Mouse (Mus musculus) hindbrain, embryonic 13.5 days (tissue): ENCODE data around the gene Col6a4. TPM values are rescaled to one million over a fixed set of nuclear protein-coding genes. Genes with fewer than 3 reads are reported as not detected.

Source experiments
- ATAC-seq: fragments of 200-750 bp; cut with Nextera tagmentation; 2 replicates; pipeline ENCODE4 v1.8.0; 2017; ENCODE audit warnings: moderate TSS enrichment; ENCODE audit not compliant: low FRiP score
- H3K27ac ChIP-seq: fragments of 300-500 bp; sonication (generic); 2 replicates; pipeline ENCODE4 v1.5.1; 2015; ENCODE audit warnings: inconsistent platforms, mild to moderate bottlenecking, moderate library complexity
- H3K27me3 ChIP-seq: fragments of 300-500 bp; sonication (generic); 2 replicates; pipeline ENCODE4 v1.6.1; 2015; ENCODE audit warnings: mild to moderate bottlenecking, inconsistent platforms
- H3K36me3 ChIP-seq: fragments of 300-500 bp; sonication (generic); 2 replicates; pipeline ENCODE4 v1.6.1; 2015; ENCODE audit warnings: mild to moderate bottlenecking, inconsistent platforms
- H3K4me1 ChIP-seq: fragments of 300-500 bp; sonication (generic); replicated peaks from 2 replicates; pipeline ENCODE4 v1.6.1; 2015; ENCODE audit warnings: inconsistent platforms
- H3K4me2 ChIP-seq: fragments of 300-500 bp; sonication (generic); 2 replicates; pipeline ENCODE4 v1.6.1; 2015; ENCODE audit warnings: inconsistent platforms, mild to moderate bottlenecking, moderate library complexity
- H3K4me3 ChIP-seq: fragments of 300-500 bp; sonication (generic); 2 replicates; pipeline ENCODE4 v1.5.1; 2015; ENCODE audit warnings: mild to moderate bottlenecking, inconsistent platforms
- H3K9ac ChIP-seq: fragments of 300-500 bp; sonication (generic); 2 replicates; pipeline ENCODE4 v1.6.1; 2015; ENCODE audit warnings: mild to moderate bottlenecking, inconsistent platforms
- H3K9me3 ChIP-seq: fragments of 300-500 bp; sonication (generic); 2 replicates; pipeline ENCODE4 v1.6.1; 2016; ENCODE audit warnings: inconsistent platforms
- WGBS: fragments of 180-500 bp; shearing (Covaris S2); methylation state at CpG from one replicate; pipeline ENCODE4 v1.1.7; 2015; 5-methylcytosine and 5-hydroxymethylcytosine counted together
- polyA plus RNA-seq: library from polyadenylated mRNA; unstranded; fragments of >200 nt; fragmentation: Nextera tagmentation; extraction: Ambion mirVana; gene quantifications from 2 replicates; pipeline ENCODE4 v1.2.1, GENCODE M21; 2015

Gene Col6a4
- polyA plus RNA-seq, 1 experiment from 2014 or later, result 1.1 TPM

GRCm38 (mm10) chr9:106112770-106113423 is 16.3 kb upstream of the Col6a4 start:
- Histone ChIP-seq H3K4me3 (no peak overlapping the region), H3K4me1 (peaks cover 9% of the 10 kb centered on the region), H3K27ac (no peak overlapping the region), H3K4me2 (no peak overlapping the region), H3K9me3 (0 out of 2 replicates have a peak, but pooled peaks cover 6% of the 10 kb centered on the region), H3K27me3 (0 out of 2 replicates have a peak, but pooled peaks cover 3% of the 10 kb centered on the region), H3K36me3 (no peaks in the 10 kb centered on the region), H3K9ac (no peak overlapping the region)
- ATAC-seq, result no peak
- 28% methylated on average over 10 of the region's 10 CpGs for WGBS

GRCm38 (mm10) chr9:106106241-106106640 is 9.7 kb upstream of the Col6a4 start:
- WGBS, result 87% methylated on average over 9 of the region's 9 CpGs
- no peak overlapping the region for H3K27ac ChIP-seq
- no peak for ATAC-seq
- H3K9me3 ChIP-seq, result 0 out of 2 replicates have a peak, but pooled peaks cover 6% of the 10 kb centered on the region
- H3K4me1 ChIP-seq, result no peaks in the 10 kb centered on the region
- no peak overlapping the region for H3K9ac ChIP-seq
- no peak overlapping the region for H3K4me3 ChIP-seq
- no peaks in the 10 kb centered on the region for H3K36me3 ChIP-seq
- H3K27me3 ChIP-seq, result no peaks in the 10 kb centered on the region
- H3K4me2 ChIP-seq, result no peak overlapping the region

- Histone ChIP-seq H3K9me3 (no peaks in the 10 kb centered on the region), H3K4me1 (no peaks in the 10 kb centered on the region), H3K27me3 (no peaks in the 10 kb centered on the region), H3K9ac (no peak overlapping the region), H3K36me3 (no peaks in the 10 kb centered on the region), H3K27ac (no peak overlapping the region), H3K4me3 (no peak overlapping the region), H3K4me2 (no peak overlapping the region)
- 65% methylated on average over 7 of the region's 7 CpGs for WGBS
- ATAC-seq, result no peak
These were observed 7.8 kb upstream of the Col6a4 start for GRCm38 (mm10) chr9:106104401-106104800.

GRCm38 (mm10) chr9:106101166-106101565 is 4.6 kb upstream of the Col6a4 start:
- WGBS, result 70% methylated on average over 5 of the region's 5 CpGs

GRCm38 (mm10) chr9:106100262-106100661 is 3.7 kb upstream of the Col6a4 start:
- H3K4me2 ChIP-seq, result no peak overlapping the region
- ATAC-seq, result no peak
- WGBS, result 71% methylated on average over 9 of the region's 9 CpGs

More at GRCm38 (mm10) chr9:106101166-106101565, 4.6 kb upstream of the Col6a4 start:
- Histone ChIP-seq H3K9me3 (no peaks in the 10 kb centered on the region), H3K27ac (no peak overlapping the region), H3K4me3 (no peak overlapping the region), H3K4me1 (no peaks in the 10 kb centered on the region), H3K9ac (no peak overlapping the region), H3K27me3 (no peaks in the 10 kb centered on the region), H3K36me3 (no peaks in the 10 kb centered on the region), H3K4me2 (no peak overlapping the region)
- no peak for ATAC-seq

GRCm38 (mm10) chr9:106099379-106100021 is 2.9 kb upstream of the Col6a4 start:
- no peak for ATAC-seq

More at GRCm38 (mm10) chr9:106100262-106100661, 3.7 kb upstream of the Col6a4 start:
- no peak overlapping the region for H3K9ac ChIP-seq
- no peaks in the 10 kb centered on the region for H3K36me3 ChIP-seq
- no peaks in the 10 kb centered on the region for H3K27me3 ChIP-seq
- H3K4me1 ChIP-seq, result no peaks in the 10 kb centered on the region
- no peaks in the 10 kb centered on the region for H3K9me3 ChIP-seq
- no peak overlapping the region for H3K27ac ChIP-seq
- H3K4me3 ChIP-seq, result no peak overlapping the region

GRCm38 (mm10) chr9:106081528-106081927 is 15.1 kb downstream of the Col6a4 start:
- Histone ChIP-seq H3K36me3 (no peaks in the 10 kb centered on the region), H3K9me3 (no peaks in the 10 kb centered on the region), H3K4me1 (no peaks in the 10 kb centered on the region), H3K27me3 (no peaks in the 10 kb centered on the region), H3K4me2 (no peak overlapping the region), H3K9ac (no peak overlapping the region), H3K4me3 (no peak overlapping the region), H3K27ac (no peak overlapping the region)
- WGBS, result 95% methylated on average over 5 of the region's 5 CpGs
- no peak for ATAC-seq

More at GRCm38 (mm10) chr9:106099379-106100021, 2.9 kb upstream of the Col6a4 start:
- no peak overlapping the region for H3K9ac ChIP-seq
- no peaks in the 10 kb centered on the region for H3K9me3 ChIP-seq
- H3K27me3 ChIP-seq, result no peaks in the 10 kb centered on the region
- 75% methylated on average over 22 of the region's 22 CpGs for WGBS
- peak overlapping the region; percentile 21 for H3K4me2 ChIP-seq
- no peak overlapping the region for H3K27ac ChIP-seq
- no peaks in the 10 kb centered on the region for H3K36me3 ChIP-seq
- no peaks in the 10 kb centered on the region for H3K4me1 ChIP-seq
- peak overlapping the region; percentile 4; the same call in 1 of the 2 replicates for H3K4me3 ChIP-seq

- Histone ChIP-seq H3K27ac (no peak overlapping the region), H3K9ac (no peak overlapping the region), H3K4me3 (no peak overlapping the region), H3K4me1 (no peaks in the 10 kb centered on the region), H3K27me3 (no peaks in the 10 kb centered on the region), H3K36me3 (no peaks in the 10 kb centered on the region), H3K9me3 (no peaks in the 10 kb centered on the region), H3K4me2 (no peak overlapping the region)
- WGBS, result 58% methylated on average over 12 of the region's 12 CpGs
- ATAC-seq, result no peak
These were observed 16.1 kb downstream of the Col6a4 start for GRCm38 (mm10) chr9:106080261-106081033.

- no peak for ATAC-seq
- Histone ChIP-seq H3K4me3 (no peak overlapping the region), H3K4me1 (no peaks in the 10 kb centered on the region), H3K27ac (no peak overlapping the region), H3K4me2 (no peak overlapping the region), H3K9ac (no peak overlapping the region), H3K9me3 (no peaks in the 10 kb centered on the region), H3K36me3 (no peaks in the 10 kb centered on the region), H3K27me3 (no peaks in the 10 kb centered on the region)
- 89% methylated on average over 3 of the region's 3 CpGs for WGBS
These were observed 18.6 kb downstream of the Col6a4 start for GRCm38 (mm10) chr9:106077953-106078352.

- Histone ChIP-seq H3K4me1 (no peaks in the 10 kb centered on the region), H3K27me3 (no peaks in the 10 kb centered on the region), H3K36me3 (no peaks in the 10 kb centered on the region), H3K27ac (no peak overlapping the region), H3K4me2 (no peak overlapping the region), H3K9ac (no peak overlapping the region), H3K9me3 (no peaks in the 10 kb centered on the region), H3K4me3 (no peak overlapping the region)
- 82% methylated on average over 5 of the region's 5 CpGs for WGBS
- ATAC-seq, result no peak
These were observed 20.3 kb downstream of the Col6a4 start for GRCm38 (mm10) chr9:106076234-106076633.

- H3K9ac ChIP-seq, result no peak overlapping the region
- no peak overlapping the region for H3K27ac ChIP-seq
- no peaks in the 10 kb centered on the region for H3K36me3 ChIP-seq
- ATAC-seq, result no peak
- WGBS, result 86% methylated on average over 4 of the region's 4 CpGs
- no peak overlapping the region for H3K4me2 ChIP-seq
- H3K4me3 ChIP-seq, result no peak overlapping the region
- H3K4me1 ChIP-seq, result no peaks in the 10 kb centered on the region
- no peaks in the 10 kb centered on the region for H3K9me3 ChIP-seq
- H3K27me3 ChIP-seq, result no peaks in the 10 kb centered on the region
These were observed 22.6 kb downstream of the Col6a4 start for GRCm38 (mm10) chr9:106073956-106074355.

GRCm38 (mm10) chr9:106071651-106072050 is 24.9 kb downstream of the Col6a4 start:
- H3K9me3 ChIP-seq, result no peaks in the 10 kb centered on the region
- no peak overlapping the region for H3K4me3 ChIP-seq
- H3K9ac ChIP-seq, result no peak overlapping the region
- no peak overlapping the region for H3K27ac ChIP-seq
- no peaks in the 10 kb centered on the region for H3K4me1 ChIP-seq
- no peaks in the 10 kb centered on the region for H3K36me3 ChIP-seq
- 78% methylated on average over 6 of the region's 6 CpGs for WGBS
- H3K27me3 ChIP-seq, result no peaks in the 10 kb centered on the region
- H3K4me2 ChIP-seq, result no peak overlapping the region
- no peak for ATAC-seq
